Mouse (Mus musculus): Measurements from ENCODE around the gene Suco.

- TF ChIP-seq EP300 (IDR thresholded peaks at IDR 0.05; ENCODE audit: low read depth) (no peak), CTCF (IDR thresholded peaks at IDR 0.05; ENCODE audit: low read depth) (peak; percentile 45)
Measured at GRCm38 (mm10) chr1:161875706-161876552, 553 bp downstream of the Suco start.
